Mouse (Mus musculus) mesoderm, embryonic 11.5 days (tissue): Measurements from ENCODE around the gene Ezh2.
"Not testable (repeated sequence)": the region's sequence is repeated elsewhere in the genome, so short reads cannot be mapped to it uniquely, and the experiment has no call there.

Source experiments
- DNase-seq: peaks from one replicate; pipeline ENCODE4 v3.0.0-alpha.2; 2012; ENCODE audit warnings: low read depth, low spot score

Ezh2 gene

GRCm38 (mm10) chr6:47594926-47595623 is at the start of gene Ezh2:
Gene Ezh2 (minus strand): TSS chr6:47595341.
- DNase-seq, result peak; percentile 98

GRCm38 (mm10) chr6:47636527-47637076 is 41.5 kb upstream of the Ezh2 start:
- DNase-seq, result no peak

DNA sequence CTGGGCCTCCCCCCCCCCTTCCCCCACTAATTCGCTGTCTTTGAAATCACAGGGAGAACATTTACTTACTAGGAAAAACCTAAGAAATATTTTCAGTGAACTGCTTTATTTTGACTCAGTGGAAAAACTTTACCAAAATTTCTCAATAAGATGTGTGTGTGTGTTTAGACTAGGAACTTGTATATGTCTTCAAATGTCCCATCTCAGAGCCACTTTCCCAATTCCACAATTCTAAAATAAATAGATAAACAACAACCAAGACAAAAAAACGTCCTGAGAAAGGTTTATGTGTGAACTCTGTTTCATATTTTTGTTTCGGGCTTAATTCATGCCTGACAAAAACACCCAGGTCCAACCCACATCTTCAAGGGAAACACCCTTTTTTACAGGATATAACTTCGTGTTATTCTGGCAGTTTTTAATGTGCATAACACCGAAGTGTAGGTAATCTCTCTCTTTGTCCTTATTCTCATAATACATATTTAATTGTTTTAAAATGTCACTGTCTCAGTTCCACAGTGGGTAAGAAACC is 40.9 kb upstream of the Ezh2 start:
- DNase-seq, result no peak

GRCm38 (mm10) chr6:47635207-47635994 is 40.3 kb upstream of the Ezh2 start:
- no peak for DNase-seq

DNA sequence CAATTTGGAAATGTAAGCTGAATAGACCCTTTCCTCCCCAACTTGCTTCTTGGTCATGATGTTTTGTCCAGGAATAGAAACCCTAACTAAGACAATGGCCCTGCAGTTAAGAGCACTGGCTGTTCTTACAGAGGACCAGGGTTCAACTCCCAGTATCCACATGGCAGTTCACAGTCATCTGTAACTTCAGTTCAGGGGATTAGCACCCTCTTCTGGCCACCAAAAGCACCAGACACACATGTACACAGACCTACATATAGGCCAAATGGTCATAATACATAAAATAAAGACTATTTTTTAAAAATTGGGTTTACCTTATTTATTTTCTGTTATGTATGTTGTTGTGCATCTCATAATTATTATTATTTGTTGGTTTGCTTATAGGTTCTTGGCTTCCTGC is 38.3 kb upstream of the Ezh2 start:
- DNase-seq, result no peak

GRCm38 (mm10) chr6:47630061-47630460 is 34.9 kb upstream of the Ezh2 start:
- not testable (repeated sequence) for DNase-seq

- no peak for DNase-seq
Observed at GRCm38 (mm10) chr6:47627978-47628377, 32.8 kb upstream of the Ezh2 start.

GRCm38 (mm10) chr6:47626976-47627375 is 31.8 kb upstream of the Ezh2 start:
- DNase-seq, result not testable (repeated sequence)

GRCm38 (mm10) chr6:47621039-47621438 is 25.9 kb upstream of the Ezh2 start:
- peak; percentile 11 for DNase-seq

DNA sequence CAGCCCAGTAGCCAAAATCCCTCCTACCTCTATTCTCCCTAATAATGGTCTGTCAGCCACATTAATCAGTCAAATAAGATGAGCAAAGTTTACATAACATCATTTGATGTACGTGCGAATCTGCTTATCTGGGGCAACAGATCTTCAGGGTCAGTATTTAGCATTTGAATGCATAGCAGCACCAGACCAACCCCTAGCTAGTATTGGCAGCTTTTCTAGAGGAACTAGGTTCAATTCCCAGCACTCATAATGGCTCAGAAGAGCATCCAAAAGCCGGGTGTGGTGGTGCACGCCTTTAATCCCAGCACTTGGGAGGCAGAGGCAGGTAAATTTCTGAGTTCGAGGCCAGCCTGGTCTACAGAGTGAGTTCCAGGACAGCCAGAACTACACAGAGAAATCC is 13.2 kb upstream of the Ezh2 start:
- not testable (repeated sequence) for DNase-seq

DNA sequence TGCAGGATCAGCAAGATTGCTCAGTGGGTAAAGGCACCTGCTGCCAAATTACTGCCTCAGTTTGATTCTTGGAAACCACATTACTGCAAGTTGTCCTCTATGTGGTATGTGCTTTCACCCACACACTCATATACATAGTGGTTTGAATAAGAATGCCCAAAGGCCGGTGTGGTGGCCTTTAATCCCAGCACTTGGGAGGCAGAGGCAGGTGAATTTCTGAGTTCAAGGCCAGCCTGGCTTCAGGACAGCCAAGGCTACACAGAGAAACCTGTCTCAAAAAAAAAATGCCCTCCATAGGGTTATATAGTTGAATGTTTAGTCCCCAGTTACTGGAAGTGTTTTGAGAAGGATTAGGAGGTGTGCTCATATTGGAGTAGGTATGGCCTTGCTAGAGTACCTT is 6.8 kb upstream of the Ezh2 start:
- DNase-seq, result no peak

GRCm38 (mm10) chr6:47595696-47596095 is 555 bp upstream of the Ezh2 start:
- DNase-seq, result peak; percentile 25

GRCm38 (mm10) chr6:47594141-47594835 is 853 bp downstream of the Ezh2 start:
- DNase-seq, result peak; percentile 84

- no peak for DNase-seq
Observed at GRCm38 (mm10) chr6:47593590-47593989, 1.6 kb downstream of the Ezh2 start.

GRCm38 (mm10) chr6:47587332-47587731 is 7.8 kb downstream of the Ezh2 start:
- not testable (repeated sequence) for DNase-seq

DNA sequence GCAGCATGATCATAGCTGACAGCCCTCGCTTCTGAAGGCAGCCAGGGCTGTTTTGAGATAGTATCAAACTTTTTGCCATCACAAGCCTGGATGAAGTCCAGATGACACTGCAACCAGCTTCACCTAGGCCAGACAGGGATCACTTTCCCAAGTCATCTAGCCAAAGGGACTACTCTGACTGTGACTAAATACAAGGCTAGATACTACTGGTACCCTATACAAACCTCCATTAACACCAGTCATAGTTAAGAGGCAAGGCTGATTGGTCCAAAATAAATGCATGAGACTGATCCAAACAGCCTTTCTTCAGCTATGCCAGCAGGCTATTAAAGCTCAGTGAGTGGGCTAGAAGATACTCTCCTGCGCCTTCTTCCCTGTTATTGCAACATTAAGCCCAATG is 22.3 kb downstream of the Ezh2 start:
- no peak for DNase-seq

- DNase-seq, result no peak
Observed at GRCm38 (mm10) chr6:47565326-47566035, 29.7 kb downstream of the Ezh2 start.

DNA sequence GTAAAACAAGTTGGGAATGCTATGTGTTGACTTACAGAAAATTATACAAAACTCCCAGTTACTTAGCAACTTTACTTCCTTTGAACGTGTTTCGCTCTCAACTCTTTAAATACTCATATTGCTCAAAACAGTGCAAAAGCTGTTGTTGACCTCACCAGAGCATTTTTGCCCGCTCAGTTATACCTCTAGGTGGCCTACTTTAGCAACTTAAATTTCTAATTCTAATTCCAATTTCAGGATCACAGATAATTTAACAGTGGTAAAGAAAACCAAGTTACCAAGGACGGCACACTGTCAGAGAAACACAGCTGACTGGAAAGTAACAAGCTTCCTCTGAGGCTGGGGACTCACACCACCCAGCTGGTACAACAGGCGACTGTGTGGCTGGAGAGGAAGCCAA is 33.7 kb downstream of the Ezh2 start:
- DNase-seq, result no peak

DNA sequence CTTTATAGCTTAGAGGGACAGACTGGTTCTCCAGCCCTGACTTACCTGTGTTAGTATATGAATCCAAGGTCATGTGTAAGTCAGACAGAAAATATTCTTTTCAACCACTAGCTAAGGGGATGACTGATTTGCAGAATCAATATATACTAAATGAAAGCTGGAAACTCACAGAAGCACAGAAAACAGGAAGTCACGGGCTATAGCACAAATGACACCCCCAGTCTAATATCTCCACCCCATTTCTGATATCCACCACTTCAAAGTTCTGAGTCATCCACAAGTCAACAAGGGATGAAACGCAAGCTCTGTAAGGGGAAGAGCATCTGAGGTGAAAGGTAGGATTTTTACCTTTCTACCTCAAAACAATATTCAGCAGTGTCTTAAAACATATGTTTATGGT is 34.3 kb downstream of the Ezh2 start:
- DNase-seq, result no peak

GRCm38 (mm10) chr6:47560407-47560806 is 34.7 kb downstream of the Ezh2 start:
- no peak for DNase-seq

- no peak for DNase-seq
Observed at GRCm38 (mm10) chr6:47559287-47559686, 35.9 kb downstream of the Ezh2 start.
